Mouse (Mus musculus): Measurements from ENCODE around the gene Thy1. TPM values are rescaled to one million over a fixed set of nuclear protein-coding genes. Genes with fewer than 3 reads are reported as not detected.

The Thy1 gene
- polyA plus RNA-seq, 1 experiment: not detected

- no peaks in the 10 kb centered on the region for H3K27me3 ChIP-seq (ENCODE audit: control insufficient read depth, insufficient read depth, insufficient read length)
- no peaks in the 10 kb centered on the region for H3K79me2 ChIP-seq (ENCODE audit: control insufficient read depth, insufficient read depth)
- H3K4me3 ChIP-seq (ENCODE audit: insufficient read depth, poor library complexity, severe bottlenecking): no peak overlapping the region
- H3ac ChIP-seq (ENCODE audit: control insufficient read depth, insufficient read length, low read depth): no peak overlapping the region
- TF ChIP-seq MYOG (IDR thresholded peaks at IDR 0.05; ENCODE audit: control insufficient read depth, extremely low read depth, insufficient read length): no peak
- no peak for TF ChIP-seq CEBPB (IDR thresholded peaks at IDR 0.05; ENCODE audit: low read depth)
- no peak for TF ChIP-seq MYOD1 (IDR thresholded peaks at IDR 0.05; ENCODE audit: control insufficient read depth, insufficient read length, low read depth)
- no peak for TF ChIP-seq USF1 (IDR thresholded peaks at IDR 0.05; ENCODE audit: low read depth)
- no peak for TF ChIP-seq FOSL1 (IDR thresholded peaks at IDR 0.05; ENCODE audit: insufficient read depth, low read length, poor library complexity, severe bottlenecking)
- no peak for TF ChIP-seq MAX (IDR thresholded peaks at IDR 0.05)
- TF ChIP-seq CTCF (IDR thresholded peaks at IDR 0.05; ENCODE audit: control insufficient read depth, insufficient read depth, insufficient read length): no peak
- H3K79me3 ChIP-seq (ENCODE audit: low read depth): no peaks in the 10 kb centered on the region
- H3K36me3 ChIP-seq (ENCODE audit: control insufficient read depth, insufficient read depth): no peaks in the 10 kb centered on the region
These were observed 1.4 kb downstream of the Thy1 start for GRCm38 (mm10) chr9:44044426-44045157.

GRCm38 (mm10) chr9:44045158-44045883 lies 2.1 kb downstream of the Thy1 start:
- TF ChIP-seq MYOD1 (IDR thresholded peaks at IDR 0.05; ENCODE audit: control insufficient read depth, insufficient read length, low read depth) (no peak), FOSL1 (IDR thresholded peaks at IDR 0.05; ENCODE audit: insufficient read depth, low read length, poor library complexity, severe bottlenecking) (no peak), CTCF (IDR thresholded peaks at IDR 0.05; ENCODE audit: control insufficient read depth, insufficient read depth, insufficient read length) (no peak)
- Histone ChIP-seq H3K4me3 (ENCODE audit: insufficient read depth, poor library complexity, severe bottlenecking) (no peak overlapping the region), H3K27me3 (ENCODE audit: control insufficient read depth, insufficient read depth, insufficient read length) (no peaks in the 10 kb centered on the region), H3K36me3 (ENCODE audit: control insufficient read depth, insufficient read depth) (no peaks in the 10 kb centered on the region), H3ac (ENCODE audit: control insufficient read depth, insufficient read length, low read depth) (no peak overlapping the region), H3K79me3 (ENCODE audit: low read depth) (no peaks in the 10 kb centered on the region), H3K79me2 (ENCODE audit: control insufficient read depth, insufficient read depth) (no peaks in the 10 kb centered on the region)

- Histone ChIP-seq H3K79me2 (ENCODE audit: control insufficient read depth, insufficient read depth) (no peaks in the 10 kb centered on the region), H3K36me3 (ENCODE audit: control insufficient read depth, insufficient read depth) (no peaks in the 10 kb centered on the region), H3K27me3 (ENCODE audit: control insufficient read depth, insufficient read depth, insufficient read length) (no peaks in the 10 kb centered on the region), H3ac (ENCODE audit: control insufficient read depth, insufficient read length, low read depth) (no peak overlapping the region), H3K4me3 (ENCODE audit: insufficient read depth, poor library complexity, severe bottlenecking) (no peak overlapping the region), H3K79me3 (ENCODE audit: low read depth) (no peaks in the 10 kb centered on the region)
- TF ChIP-seq FOSL1 (IDR thresholded peaks at IDR 0.05; ENCODE audit: insufficient read depth, low read length, poor library complexity, severe bottlenecking) (no peak), USF1 (IDR thresholded peaks at IDR 0.05; ENCODE audit: low read depth) (no peak), CTCF (IDR thresholded peaks at IDR 0.05; ENCODE audit: control insufficient read depth, insufficient read depth, insufficient read length) (no peak), CEBPB (IDR thresholded peaks at IDR 0.05; ENCODE audit: low read depth) (no peak), MAX (IDR thresholded peaks at IDR 0.05) (no peak), MYOG (IDR thresholded peaks at IDR 0.05; ENCODE audit: control insufficient read depth, extremely low read depth, insufficient read length) (no peak), MYOD1 (IDR thresholded peaks at IDR 0.05; ENCODE audit: control insufficient read depth, insufficient read length, low read depth) (no peak)
These were observed 2.7 kb downstream of the Thy1 start for GRCm38 (mm10) chr9:44045884-44046272.

GRCm38 (mm10) chr9:44046426-44046825 lies 3.2 kb downstream of the Thy1 start:
- no peak overlapping the region for H3ac ChIP-seq (ENCODE audit: control insufficient read depth, insufficient read length, low read depth)
- H3K79me2 ChIP-seq (ENCODE audit: control insufficient read depth, insufficient read depth): no peaks in the 10 kb centered on the region
- no peaks in the 10 kb centered on the region for H3K27me3 ChIP-seq (ENCODE audit: control insufficient read depth, insufficient read depth, insufficient read length)
- TF ChIP-seq MYOG (IDR thresholded peaks at IDR 0.05; ENCODE audit: control insufficient read depth, extremely low read depth, insufficient read length) (no peak), FOSL1 (IDR thresholded peaks at IDR 0.05; ENCODE audit: insufficient read depth, low read length, poor library complexity, severe bottlenecking) (no peak), MYOD1 (IDR thresholded peaks at IDR 0.05; ENCODE audit: control insufficient read depth, insufficient read length, low read depth) (no peak)
- no peaks in the 10 kb centered on the region for H3K36me3 ChIP-seq (ENCODE audit: control insufficient read depth, insufficient read depth)
- H3K4me3 ChIP-seq (ENCODE audit: insufficient read depth, poor library complexity, severe bottlenecking): no peak overlapping the region
- no peaks in the 10 kb centered on the region for H3K79me3 ChIP-seq (ENCODE audit: low read depth)

GRCm38 (mm10) chr9:44047071-44047470 lies 3.9 kb downstream of the Thy1 start:
- Histone ChIP-seq H3K79me2 (ENCODE audit: control insufficient read depth, insufficient read depth) (no peaks in the 10 kb centered on the region), H3K27me3 (ENCODE audit: control insufficient read depth, insufficient read depth, insufficient read length) (no peaks in the 10 kb centered on the region), H3K36me3 (ENCODE audit: control insufficient read depth, insufficient read depth) (no peaks in the 10 kb centered on the region), H3K4me3 (ENCODE audit: insufficient read depth, poor library complexity, severe bottlenecking) (no peak overlapping the region), H3ac (ENCODE audit: control insufficient read depth, insufficient read length, low read depth) (no peak overlapping the region), H3K79me3 (ENCODE audit: low read depth) (no peaks in the 10 kb centered on the region)
- TF ChIP-seq CEBPB (IDR thresholded peaks at IDR 0.05; ENCODE audit: low read depth) (no peak), MYOD1 (IDR thresholded peaks at IDR 0.05; ENCODE audit: control insufficient read depth, insufficient read length, low read depth) (peak; percentile 61), FOSL1 (IDR thresholded peaks at IDR 0.05; ENCODE audit: insufficient read depth, low read length, poor library complexity, severe bottlenecking) (no peak), USF1 (IDR thresholded peaks at IDR 0.05; ENCODE audit: low read depth) (no peak), MAX (IDR thresholded peaks at IDR 0.05) (no peak)
